Mouse (Mus musculus) limb, embryonic 10.5 days (tissue): ENCODE data around the gene Zfp385b. TPM values are rescaled to one million over a fixed set of nuclear protein-coding genes. Genes with fewer than 3 reads are reported as not detected.

Experiments used
- DNase-seq: peaks from one replicate; pipeline ENCODE4 v3.0.0-alpha.2; 2017; ENCODE audit warnings: low spot score
- H3K27ac ChIP-seq: fragments of 300-500 bp; sonication (generic); 2 replicates; pipeline ENCODE4 v1.5.1; 2016; ENCODE audit warnings: mild to moderate bottlenecking
- H3K27me3 ChIP-seq: fragments of 300-500 bp; sonication (generic); 2 replicates; pipeline ENCODE4 v1.6.1; 2016; ENCODE audit warnings: low read depth, mild to moderate bottlenecking; ENCODE audit not compliant: poor library complexity, severe bottlenecking
- H3K36me3 ChIP-seq: fragments of 300-500 bp; sonication (generic); 2 replicates; pipeline ENCODE4 v1.6.1; 2016; ENCODE audit warnings: mild to moderate bottlenecking, moderate library complexity
- H3K4me1 ChIP-seq: fragments of 300-500 bp; sonication (generic); 2 replicates; pipeline ENCODE4 v1.6.1; 2016
- H3K4me3 ChIP-seq: fragments of 300-500 bp; sonication (generic); 2 replicates; pipeline ENCODE4 v1.5.1; 2016; ENCODE audit warnings: mild to moderate bottlenecking, moderate library complexity
- H3K9me3 ChIP-seq: fragments of 300-500 bp; sonication (generic); replicated peaks from 2 replicates; pipeline ENCODE4 v1.6.1; 2016; ENCODE audit warnings: mild to moderate bottlenecking
- WGBS: fragments of 180-500 bp; shearing (Covaris S2); methylation state at CpG from one replicate; pipeline ENCODE4 v1.1.7; 2016; 5-methylcytosine and 5-hydroxymethylcytosine counted together
- polyA plus RNA-seq: library from polyadenylated mRNA; unstranded; fragments of >200 nt; fragmentation: Nextera tagmentation; extraction: Ambion mirVana; gene quantifications from 2 replicates; pipeline ENCODE4 v1.2.1, GENCODE M21; 2016

Zfp385b gene
- polyA plus RNA-seq = 0.43 and 0.71 TPM in 2 replicates

- no peak within 1 kb of the TSS for H3K4me3 ChIP-seq
- peaks cover 16% of the 10 kb centered on the region for H3K4me1 ChIP-seq
- peaks cover 48% of the 10 kb centered on the region for H3K27me3 ChIP-seq
- no peak within 1 kb of the TSS for H3K27ac ChIP-seq
- no peak for DNase-seq
- H3K9me3 ChIP-seq = no peaks in the 10 kb centered on the region
- H3K36me3 ChIP-seq = no peaks in the 10 kb centered on the region
These were observed at the start of gene Zfp385b for GRCm38 (mm10) chr2:77819539-77819938. Gene Zfp385b (minus strand): TSS chr2:77819639.

- peaks cover 20% of the 10 kb centered on the region for H3K4me1 ChIP-seq
- no peaks in the 10 kb centered on the region for H3K27me3 ChIP-seq
- peak overlapping the region; percentile 57 for H3K27ac ChIP-seq
- H3K9me3 ChIP-seq = no peaks in the 10 kb centered on the region
- H3K4me3 ChIP-seq = peak overlapping the region; percentile 15; the same call in 1 of the 2 replicates
- peak; percentile 49 for DNase-seq
- WGBS = 20% methylated on average over 6 of the region's 6 CpGs
- H3K36me3 ChIP-seq = no peaks in the 10 kb centered on the region
These were observed 44.5 kb upstream of the Zfp385b start for GRCm38 (mm10) chr2:77863934-77864333.

- no peaks in the 10 kb centered on the region for H3K36me3 ChIP-seq
- peaks cover 20% of the 10 kb centered on the region for H3K4me1 ChIP-seq
- no peaks in the 10 kb centered on the region for H3K27me3 ChIP-seq
- DNase-seq = peak; percentile 36
- peak overlapping the region; percentile 15; the same call in 1 of the 2 replicates for H3K4me3 ChIP-seq
- WGBS = 70% methylated on average over 15 of the region's 15 CpGs
- H3K27ac ChIP-seq = peak overlapping the region; percentile 57
- no peaks in the 10 kb centered on the region for H3K9me3 ChIP-seq
These were observed 44.1 kb upstream of the Zfp385b start for GRCm38 (mm10) chr2:77863522-77863921.

GRCm38 (mm10) chr2:77841464-77841863, 22.0 kb upstream of the Zfp385b start:
- Histone ChIP-seq H3K27ac (no peak overlapping the region), H3K27me3 (no peaks in the 10 kb centered on the region), H3K4me1 (no peaks in the 10 kb centered on the region), H3K9me3 (no peaks in the 10 kb centered on the region), H3K4me3 (no peak overlapping the region), H3K36me3 (no peaks in the 10 kb centered on the region)
- no peak for DNase-seq
- 40% methylated on average over 6 of the region's 6 CpGs for WGBS

- WGBS = 86% methylated on average over 17 of the region's 17 CpGs
- Histone ChIP-seq H3K4me1 (no peaks in the 10 kb centered on the region), H3K27ac (no peak overlapping the region), H3K9me3 (no peaks in the 10 kb centered on the region), H3K27me3 (no peaks in the 10 kb centered on the region), H3K4me3 (no peak overlapping the region), H3K36me3 (no peaks in the 10 kb centered on the region)
- no peak for DNase-seq
These were observed 20.1 kb upstream of the Zfp385b start for GRCm38 (mm10) chr2:77839587-77839986.

GRCm38 (mm10) chr2:77838688-77839087, 19.2 kb upstream of the Zfp385b start:
- 90% methylated on average over 1 of the region's 1 CpGs for WGBS

GRCm38 (mm10) chr2:77835781-77836180, 16.3 kb upstream of the Zfp385b start:
- no peak for DNase-seq
- Histone ChIP-seq H3K27me3 (no peaks in the 10 kb centered on the region), H3K36me3 (no peaks in the 10 kb centered on the region)

More at GRCm38 (mm10) chr2:77838688-77839087, 19.2 kb upstream of the Zfp385b start:
- no peak overlapping the region for H3K4me3 ChIP-seq
- no peak for DNase-seq
- no peaks in the 10 kb centered on the region for H3K36me3 ChIP-seq
- no peak overlapping the region for H3K27ac ChIP-seq
- H3K4me1 ChIP-seq = no peaks in the 10 kb centered on the region
- H3K9me3 ChIP-seq = no peaks in the 10 kb centered on the region
- H3K27me3 ChIP-seq = no peaks in the 10 kb centered on the region

GRCm38 (mm10) chr2:77826133-77826828, 6.8 kb upstream of the Zfp385b start:
- no peaks in the 10 kb centered on the region for H3K36me3 ChIP-seq
- no peak overlapping the region for H3K4me3 ChIP-seq
- DNase-seq = no peak
- H3K4me1 ChIP-seq = no peaks in the 10 kb centered on the region
- H3K27me3 ChIP-seq = no peaks in the 10 kb centered on the region
- no peak overlapping the region for H3K27ac ChIP-seq
- no peaks in the 10 kb centered on the region for H3K9me3 ChIP-seq
- 74% methylated on average over 7 of the region's 7 CpGs for WGBS

More at GRCm38 (mm10) chr2:77835781-77836180, 16.3 kb upstream of the Zfp385b start:
- no peak overlapping the region for H3K27ac ChIP-seq
- WGBS = 64% methylated on average over 3 of the region's 3 CpGs
- no peak overlapping the region for H3K4me3 ChIP-seq
- H3K9me3 ChIP-seq = no peaks in the 10 kb centered on the region
- H3K4me1 ChIP-seq = no peaks in the 10 kb centered on the region

- no peak for DNase-seq
- peaks cover 14% of the 10 kb centered on the region for H3K27me3 ChIP-seq
- H3K4me1 ChIP-seq = no peaks in the 10 kb centered on the region
- no peak overlapping the region for H3K4me3 ChIP-seq
- H3K36me3 ChIP-seq = no peaks in the 10 kb centered on the region
- 93% methylated on average over 5 of the region's 5 CpGs for WGBS
- no peak overlapping the region for H3K27ac ChIP-seq
- no peaks in the 10 kb centered on the region for H3K9me3 ChIP-seq
These were observed 3.6 kb upstream of the Zfp385b start for GRCm38 (mm10) chr2:77823026-77823425.

- Histone ChIP-seq H3K4me3 (peak overlapping the region; percentile 75), H3K27ac (no peak overlapping the region; the same call in 1 of the 2 replicates), H3K27me3 (peaks cover 68% of the 10 kb centered on the region), H3K36me3 (no peaks in the 10 kb centered on the region), H3K9me3 (no peaks in the 10 kb centered on the region), H3K4me1 (peaks cover 16% of the 10 kb centered on the region)
- no peak for DNase-seq
- WGBS = 35% methylated on average over 12 of the region's 12 CpGs
These were observed 2.0 kb downstream of the Zfp385b start for GRCm38 (mm10) chr2:77817357-77817894.

GRCm38 (mm10) chr2:77816413-77817314, 2.8 kb downstream of the Zfp385b start:
- no peaks in the 10 kb centered on the region for H3K9me3 ChIP-seq
- no peaks in the 10 kb centered on the region for H3K36me3 ChIP-seq
- H3K27me3 ChIP-seq = peaks cover 68% of the 10 kb centered on the region
- peak overlapping the region; percentile 75 for H3K4me3 ChIP-seq
- H3K4me1 ChIP-seq = peaks cover 16% of the 10 kb centered on the region
- WGBS = under 1% methylated on average over 101 of the region's 116 CpGs
- DNase-seq = peak; percentile 68
- H3K27ac ChIP-seq = peak overlapping the region; percentile 83

- Histone ChIP-seq H3K4me1 (peaks cover 16% of the 10 kb centered on the region), H3K9me3 (no peaks in the 10 kb centered on the region), H3K4me3 (peak overlapping the region; percentile 75), H3K27ac (peak overlapping the region; percentile 83), H3K36me3 (no peaks in the 10 kb centered on the region), H3K27me3 (peaks cover 68% of the 10 kb centered on the region)
- 3% methylated on average over 20 of the region's 20 CpGs for WGBS
- no peak for DNase-seq
These were observed 3.5 kb downstream of the Zfp385b start for GRCm38 (mm10) chr2:77815775-77816412.
